Mouse (Mus musculus) embryo, embryonic 9.5 days (tissue): ENCODE results near the gene Ralgapb.
"Not testable (repeated sequence)": the region's sequence is repeated elsewhere in the genome, so short reads cannot be mapped to it uniquely, and the experiment has no call there.

Experiments
- DNase-seq: peaks from one replicate; pipeline ENCODE4 v3.0.0-alpha.2; 2017; ENCODE audit errors: extremely low spot score

Gene Ralgapb

DNA sequence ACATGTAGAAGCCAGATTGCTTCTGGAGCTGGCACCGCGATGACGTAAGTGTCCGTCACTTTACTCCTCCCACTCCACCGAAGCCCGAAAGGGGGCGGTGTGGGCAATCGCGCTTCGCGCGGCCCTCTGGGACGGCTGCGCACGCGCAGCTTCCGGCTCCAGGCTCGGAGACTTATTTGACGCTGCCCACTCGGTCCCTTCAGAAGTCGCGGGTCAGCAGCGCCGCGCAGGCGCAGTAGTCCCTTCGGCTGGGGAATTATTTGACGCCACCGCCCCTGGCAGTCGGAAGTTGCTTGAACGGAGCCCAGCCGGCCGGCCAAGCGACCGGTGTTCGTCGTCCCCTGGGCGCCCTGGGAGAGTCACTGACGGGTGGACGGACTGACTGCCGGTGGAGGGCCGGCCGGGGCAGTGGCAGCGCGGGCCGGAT lies at the start of gene Ralgapb:
Ralgapb (plus strand) TSS at position 254 of the 427 bp plus-strand sequence.
- peak; percentile 98 for DNase-seq

DNA sequence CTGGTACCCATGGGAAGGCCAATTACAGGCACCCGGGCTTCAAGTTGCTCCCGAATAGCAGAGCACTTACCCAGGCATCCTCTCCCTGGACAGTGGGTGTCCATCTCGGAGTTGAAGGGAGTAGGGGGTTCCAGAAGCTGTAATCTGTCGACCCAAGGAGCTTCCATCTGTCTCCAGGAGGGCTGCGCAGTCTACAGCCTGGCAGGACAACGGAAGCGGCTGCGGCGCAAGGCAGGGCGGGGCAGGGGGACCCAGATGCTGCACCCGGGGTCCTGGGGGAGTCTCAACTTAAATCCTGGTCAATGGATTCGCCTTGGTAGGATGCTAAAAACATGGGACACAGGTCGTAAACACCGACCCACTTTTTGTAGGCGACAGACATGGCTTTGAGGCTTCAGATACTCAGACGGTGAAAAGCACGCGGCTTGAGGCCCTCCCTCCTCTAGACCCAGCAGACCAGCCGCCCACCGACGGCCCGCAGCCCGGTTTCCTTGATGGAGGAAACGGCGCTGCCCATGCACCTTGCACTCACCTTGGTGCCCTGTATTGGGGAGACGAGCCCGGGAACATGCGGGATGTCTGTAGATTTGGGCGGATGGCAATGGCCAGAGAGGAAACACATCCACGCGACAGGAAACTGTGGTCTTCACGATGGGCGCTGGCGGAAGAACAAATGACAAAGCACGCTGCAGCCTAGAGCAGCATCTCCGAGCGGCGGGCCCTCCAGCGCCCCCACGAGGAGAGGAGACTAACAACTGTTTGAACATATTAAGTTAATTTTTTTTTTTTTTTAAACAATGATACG lies 48.6 kb upstream of the Ralgapb start:
- peak; percentile 88 for DNase-seq

DNA sequence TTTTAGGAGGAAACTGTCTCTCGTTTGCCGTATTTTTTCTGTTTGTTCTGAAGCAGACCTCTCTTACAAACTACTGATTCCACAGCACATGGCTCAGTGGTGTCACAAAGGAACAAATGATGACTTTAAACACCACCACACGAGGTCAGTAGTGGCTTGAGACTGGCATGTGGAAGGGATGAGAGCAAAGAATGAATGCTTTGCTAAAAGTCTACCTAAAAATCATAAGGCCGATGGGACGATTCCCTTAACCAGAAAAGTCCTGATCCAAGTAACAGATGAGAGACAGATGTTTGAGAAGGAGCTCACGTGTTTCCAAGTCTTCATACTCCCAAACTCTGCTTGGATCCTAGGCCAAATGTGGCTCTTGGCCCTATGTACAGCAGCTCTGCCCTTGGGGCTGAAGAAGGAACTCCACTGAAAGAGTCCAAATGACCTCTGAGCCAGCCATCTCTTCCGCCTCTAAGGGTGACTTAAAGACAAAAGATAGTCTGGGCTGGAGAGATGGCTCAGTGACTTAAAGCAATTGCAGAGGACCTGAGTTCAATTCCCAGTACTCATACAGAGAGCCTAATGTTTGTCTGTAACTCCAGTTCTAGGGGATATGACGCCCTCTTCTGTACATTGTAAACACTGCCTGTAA lies 47.8 kb upstream of the Ralgapb start:
- no peak for DNase-seq

DNA sequence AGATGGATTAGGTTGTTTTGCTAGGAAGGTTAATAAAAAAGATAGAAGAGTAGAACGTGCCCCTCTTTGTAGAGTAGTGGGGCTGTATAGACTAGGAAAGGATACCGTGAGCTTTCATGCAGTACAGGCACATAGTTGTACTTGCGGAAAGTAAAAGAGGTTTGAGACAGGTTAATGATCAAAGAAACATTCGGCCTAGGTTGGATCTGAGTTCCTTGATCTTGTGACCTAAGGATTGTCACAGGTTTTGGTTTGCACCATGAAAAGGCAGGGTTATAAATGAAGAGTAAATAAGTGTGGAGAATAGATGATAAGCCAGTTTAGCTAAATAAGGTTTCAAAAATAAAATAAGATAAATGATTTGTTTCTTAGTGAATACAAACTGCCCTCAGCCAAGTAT lies 45.5 kb upstream of the Ralgapb start:
- DNase-seq = no peak

DNA sequence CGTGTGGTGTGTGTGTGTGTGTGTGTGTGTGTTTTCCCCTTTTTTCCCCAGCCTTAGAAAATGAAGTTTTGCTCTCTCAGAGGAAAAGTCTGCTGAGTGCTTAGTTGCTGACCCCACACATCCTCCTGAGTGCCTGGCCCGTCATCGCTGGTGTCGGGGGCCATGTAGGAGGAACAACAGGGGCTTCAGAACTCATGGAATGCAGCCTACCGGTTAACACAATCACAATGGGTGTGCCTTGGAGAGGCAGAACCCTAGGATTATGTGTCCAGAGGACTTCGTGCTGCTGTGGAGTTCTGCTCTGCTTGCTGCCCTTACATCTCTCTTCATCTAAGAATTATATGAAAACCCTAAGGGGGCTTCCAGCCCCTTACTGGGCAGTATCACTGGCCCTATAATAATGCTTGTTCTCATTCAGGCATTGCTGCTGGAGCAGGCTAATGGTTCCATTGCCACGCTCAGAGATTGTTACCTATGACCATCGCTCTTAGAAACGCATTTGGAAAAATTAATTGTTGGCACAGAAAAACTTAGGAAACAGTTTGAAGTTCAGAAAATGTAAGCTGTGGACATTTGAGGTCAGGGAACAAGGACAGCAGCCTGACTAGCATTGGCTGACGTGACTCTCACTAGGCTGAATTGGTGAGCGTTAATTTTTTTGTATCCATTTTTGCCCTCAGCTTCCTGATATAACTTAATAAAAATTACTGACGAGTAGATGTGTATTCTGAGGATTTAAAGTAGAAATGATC lies 44.4 kb upstream of the Ralgapb start:
- DNase-seq = no peak

DNA sequence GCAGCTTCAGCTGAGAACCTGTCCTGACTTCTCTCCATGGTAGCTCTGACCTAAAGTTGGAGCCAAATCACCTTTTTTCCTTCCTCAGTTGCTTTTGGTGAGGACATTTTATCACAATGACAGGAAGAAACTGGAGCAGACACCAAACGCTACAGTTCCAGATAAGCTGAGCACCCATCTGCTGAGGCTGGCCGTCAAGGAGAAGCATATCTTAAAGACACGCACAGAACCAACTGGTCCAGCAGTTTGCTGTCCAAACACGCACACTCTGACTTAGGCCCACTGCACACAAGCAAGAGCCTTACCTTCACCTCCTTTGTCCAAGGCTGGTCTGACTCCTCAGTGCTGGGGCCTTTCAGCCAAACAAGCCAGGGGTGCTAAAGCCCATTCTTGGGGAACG lies 42.0 kb upstream of the Ralgapb start:
- DNase-seq = no peak

DNA sequence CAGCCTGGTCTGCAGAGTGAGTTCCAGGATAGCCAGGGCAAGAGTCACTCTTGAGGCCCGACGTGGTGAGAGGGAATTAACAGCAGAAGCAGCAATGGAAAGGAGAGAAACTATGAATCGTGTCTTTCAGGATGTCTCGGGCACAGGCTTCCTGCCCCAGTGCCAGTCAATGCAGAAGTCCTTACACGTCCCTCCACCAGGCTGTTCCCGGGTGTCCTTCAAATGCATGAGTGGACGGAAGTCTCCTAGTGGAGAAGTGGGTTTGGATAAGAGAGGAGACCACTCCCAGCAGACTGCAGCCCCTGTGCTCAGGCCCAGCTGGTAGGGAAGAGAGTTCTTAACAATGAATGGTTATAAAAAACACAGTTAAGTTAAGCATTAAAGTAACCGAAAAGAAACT lies 41.3 kb upstream of the Ralgapb start:
- DNase-seq = no peak

DNA sequence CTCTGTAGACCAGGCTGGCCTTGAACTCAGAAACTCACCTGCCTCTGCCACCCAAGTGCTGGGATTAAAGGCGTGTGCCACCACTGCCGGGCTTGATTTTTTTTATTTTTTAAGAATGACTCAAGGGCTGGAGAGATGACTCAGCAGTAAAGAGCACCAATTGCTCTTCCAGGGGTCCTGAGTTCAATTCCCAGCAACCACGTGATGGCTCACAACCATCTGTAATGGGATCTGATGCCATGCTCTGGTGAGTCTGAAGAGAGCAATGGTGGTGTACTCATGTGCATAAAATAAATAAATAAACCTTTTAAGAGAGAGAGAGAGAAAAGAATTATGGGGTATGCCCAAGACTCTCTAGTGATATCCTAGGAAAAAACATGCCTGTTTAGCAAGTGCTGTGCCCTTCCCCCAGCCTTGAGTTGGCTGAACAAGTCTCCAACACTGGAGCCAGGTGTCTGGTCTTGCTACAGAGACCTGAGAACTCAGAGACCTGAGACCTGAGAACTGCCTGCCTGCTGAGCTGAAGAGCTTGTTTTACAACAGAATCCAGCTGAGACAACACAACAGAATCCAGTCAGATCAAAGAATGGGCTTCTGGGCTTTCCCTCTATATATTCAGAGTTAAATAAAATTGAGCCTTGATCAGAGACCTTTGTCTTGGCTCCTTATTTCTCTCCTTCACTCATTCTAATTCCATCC lies 40.0 kb upstream of the Ralgapb start:
- DNase-seq = no peak

DNA sequence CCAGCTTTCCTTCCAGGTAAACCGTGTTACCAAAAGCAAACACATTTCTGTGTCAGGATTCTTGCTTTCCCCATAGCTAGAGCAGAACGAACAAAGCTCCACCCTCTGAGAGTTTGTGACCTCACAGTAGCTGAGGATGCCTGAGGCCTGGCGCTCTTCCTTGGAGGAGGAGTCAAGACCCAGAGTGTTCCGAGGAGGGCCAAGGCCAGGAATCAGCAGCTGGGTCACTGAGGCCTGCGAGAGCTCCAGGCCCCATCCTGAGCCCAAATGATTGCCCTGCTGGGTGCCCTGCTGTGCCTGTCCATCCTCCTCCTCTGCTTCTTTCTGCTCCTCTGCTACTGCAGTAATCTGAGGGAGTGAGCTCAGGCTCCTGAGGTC lies 39.5 kb upstream of the Ralgapb start:
- DNase-seq = no peak

DNA sequence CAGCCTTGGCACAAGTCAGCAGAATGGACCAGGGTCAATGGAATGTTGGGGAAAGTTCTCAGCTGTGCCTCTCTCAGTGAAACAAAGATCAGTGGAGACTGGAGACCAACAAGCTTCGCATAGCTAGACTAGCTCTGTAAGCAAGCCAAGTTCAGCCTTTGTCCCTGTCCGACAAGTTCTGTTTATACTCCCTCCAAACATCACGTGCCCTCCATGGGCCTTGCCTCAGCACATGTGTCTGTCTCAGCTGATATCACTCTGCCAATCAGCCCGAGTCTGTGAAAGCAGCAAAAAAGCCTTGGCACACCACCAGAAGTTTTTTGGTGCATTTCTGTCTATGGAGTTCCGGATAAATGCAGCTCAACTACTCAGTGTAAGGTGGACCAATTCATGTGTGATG lies 36.6 kb upstream of the Ralgapb start:
- no peak for DNase-seq

DNA sequence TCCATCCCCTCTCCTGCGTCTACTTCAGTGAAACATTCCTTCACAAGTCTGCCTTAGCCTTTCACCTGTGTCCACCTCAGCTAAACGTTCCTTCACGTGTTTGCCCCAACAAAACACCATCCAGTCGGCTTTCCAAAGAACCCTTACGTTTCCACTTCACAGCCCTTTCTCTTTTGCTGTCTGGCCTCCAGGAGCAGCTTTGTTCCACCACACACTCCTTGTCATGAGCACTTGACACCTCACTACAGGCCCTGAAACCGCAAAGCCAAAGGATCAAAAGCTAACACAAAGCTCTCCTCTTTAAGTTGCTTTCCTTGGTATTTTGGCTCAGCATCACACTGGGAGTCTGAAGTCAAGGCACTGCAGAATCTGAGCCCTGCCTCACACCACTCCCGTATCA lies 36.1 kb upstream of the Ralgapb start:
- no peak for DNase-seq

DNA sequence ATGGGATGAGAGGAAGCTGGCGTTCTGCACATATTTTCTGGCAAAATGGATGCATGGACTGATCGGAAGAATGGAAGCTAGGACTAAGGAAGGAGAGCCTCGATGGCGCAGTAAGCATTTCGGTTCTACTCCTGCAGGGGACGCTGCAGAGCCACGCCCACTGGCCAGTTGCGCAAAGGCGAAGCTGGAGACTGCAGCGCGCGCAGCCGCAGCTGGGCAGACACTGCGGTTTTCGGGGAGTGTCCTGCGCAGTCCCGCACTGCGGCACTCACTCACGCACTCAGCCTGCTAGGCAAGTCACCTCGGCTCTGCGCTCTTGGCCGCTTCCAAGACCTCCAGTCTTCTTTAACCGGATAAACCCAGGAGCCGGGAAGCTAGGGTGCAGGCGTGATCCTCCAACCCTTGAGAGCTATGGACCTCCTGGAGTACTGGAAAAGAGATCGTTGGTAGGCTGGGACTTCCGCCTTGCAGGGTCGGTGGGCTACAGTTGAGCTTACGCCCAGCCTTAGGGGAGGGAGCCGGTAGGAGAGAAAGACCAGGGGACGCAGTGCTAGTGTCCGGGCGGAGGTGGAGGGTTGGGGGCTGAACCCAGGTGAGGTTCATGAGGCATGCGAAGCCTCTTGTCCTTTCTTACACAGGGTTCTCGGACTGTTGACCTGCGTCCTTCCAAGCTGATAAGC lies 34.1 kb upstream of the Ralgapb start, which contains the start of gene Snhg11:
Snhg11 (plus strand) TSS at position 196 of the 680 bp plus-strand sequence.
- peak; percentile 81 for DNase-seq

DNA sequence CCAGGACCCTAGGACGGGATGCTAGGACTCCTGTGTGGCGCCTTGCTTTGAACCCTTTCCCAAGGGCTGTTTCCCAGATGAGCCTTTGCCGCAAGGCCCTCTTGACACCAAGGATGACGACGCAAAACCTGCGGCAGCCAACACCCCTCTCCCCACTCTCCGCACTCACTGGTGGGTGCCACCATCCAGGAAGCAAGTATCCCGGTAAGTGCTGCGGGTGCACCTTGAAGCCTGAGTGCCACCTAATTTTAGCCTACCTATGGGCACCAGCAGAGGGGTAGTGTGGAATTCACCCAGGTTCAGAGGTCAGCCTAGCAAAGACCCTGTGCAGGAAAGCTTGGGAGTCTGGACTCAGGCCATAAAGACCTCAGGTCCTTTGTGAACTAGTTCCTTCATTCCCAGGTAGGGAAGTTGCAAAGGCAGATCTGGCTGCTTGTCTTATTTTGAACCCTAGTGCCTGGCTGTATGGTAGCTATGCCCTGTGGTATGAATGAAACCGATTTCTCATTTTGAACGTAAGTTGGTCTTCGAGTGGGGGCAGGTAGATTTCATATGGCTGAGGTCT lies 33.4 kb upstream of the Ralgapb start:
- no peak for DNase-seq

DNA sequence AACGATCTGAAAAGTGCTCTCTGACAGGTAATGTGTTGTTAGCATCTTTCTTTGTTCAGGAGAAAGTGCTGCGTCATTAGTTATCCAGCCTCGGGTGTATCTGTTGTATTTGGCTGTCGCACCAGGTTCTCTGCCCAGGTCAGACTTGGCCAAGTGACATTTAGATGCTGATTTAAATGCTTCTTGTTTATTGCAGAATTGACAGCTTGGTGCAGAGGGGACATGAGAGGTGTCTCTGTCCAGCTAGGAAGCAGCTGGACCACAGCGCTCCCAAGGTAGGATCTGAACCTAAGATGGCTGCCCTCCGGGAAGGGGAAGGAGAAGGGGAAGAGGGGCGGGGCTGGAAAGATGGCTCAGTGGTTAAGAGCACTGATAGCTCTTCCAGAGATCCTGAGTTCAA lies 32.9 kb upstream of the Ralgapb start:
- DNase-seq = no peak

DNA sequence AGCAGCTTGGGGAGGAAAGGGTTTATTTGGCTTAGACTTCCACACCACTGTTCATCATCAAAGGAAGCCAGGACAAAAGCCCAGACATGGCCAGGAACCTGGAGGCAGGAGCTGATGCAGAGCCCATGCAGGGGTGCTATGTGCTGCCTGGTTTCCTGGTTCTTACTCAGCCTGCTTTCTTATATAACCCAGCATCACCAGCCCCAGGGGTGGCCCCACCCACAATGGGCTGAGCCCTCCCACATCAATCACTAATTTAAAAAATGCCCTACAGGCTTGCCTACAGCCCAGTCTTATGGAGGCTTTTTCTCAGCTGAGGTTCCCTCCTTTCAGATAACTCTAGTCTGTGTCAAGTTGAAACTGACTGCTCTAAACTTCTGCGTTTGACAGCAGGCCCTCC lies 31.8 kb upstream of the Ralgapb start:
- DNase-seq = no peak

DNA sequence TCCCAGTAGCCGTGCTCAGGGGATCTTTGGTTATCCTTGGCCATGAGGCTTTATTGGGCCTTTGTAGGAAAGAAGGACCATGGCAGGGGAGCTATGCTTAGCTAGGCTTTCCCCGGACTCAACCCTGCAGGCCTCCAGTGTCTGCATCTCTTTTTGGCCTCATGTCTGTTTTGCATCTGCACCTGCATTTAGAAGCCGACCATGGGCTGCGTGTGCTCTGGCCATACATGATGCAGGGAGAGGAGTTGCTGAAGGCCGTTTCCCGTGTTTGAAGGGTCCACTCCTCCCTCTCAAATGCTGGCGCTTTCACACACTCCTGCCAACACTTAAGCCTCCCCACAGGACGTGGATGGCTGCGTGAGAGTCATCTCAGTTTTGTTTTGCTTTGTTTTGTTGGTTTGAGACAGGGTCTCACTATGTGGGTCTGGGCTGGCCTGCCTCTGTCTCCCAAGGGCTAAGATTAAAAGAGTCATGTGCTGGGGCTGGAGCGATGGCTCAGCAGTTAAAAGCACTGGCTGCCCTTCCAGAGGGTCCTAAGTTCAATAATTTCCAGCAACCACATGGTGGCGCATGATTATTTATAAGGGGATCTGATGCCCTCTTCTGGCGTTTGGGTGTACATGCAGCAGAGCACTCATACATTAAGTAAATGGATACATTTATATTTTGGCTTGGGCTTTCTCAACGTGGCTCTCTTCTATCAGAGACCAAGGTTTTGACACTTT lies 30.1 kb upstream of the Ralgapb start:
- DNase-seq = peak; percentile 71

DNA sequence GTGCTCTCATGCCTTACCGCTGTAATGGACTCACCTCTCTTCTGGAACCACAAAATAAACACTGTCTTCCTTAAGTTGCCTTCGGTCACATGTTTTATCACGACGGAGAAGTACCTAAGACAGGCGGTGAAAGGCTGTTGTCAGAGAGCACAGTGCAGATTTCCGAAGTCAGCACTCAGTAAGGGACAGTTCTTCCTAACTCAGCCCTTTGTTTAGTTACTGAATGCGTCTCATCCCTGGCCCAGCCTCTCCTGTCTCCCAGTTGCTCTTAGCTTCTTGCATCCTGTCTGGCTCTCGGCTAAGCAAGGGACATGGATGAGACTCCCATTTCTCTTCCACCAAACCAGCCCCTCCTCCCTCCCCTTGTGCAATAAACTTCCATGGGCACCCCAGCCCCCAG lies 23.6 kb upstream of the Ralgapb start:
- no peak for DNase-seq

DNA sequence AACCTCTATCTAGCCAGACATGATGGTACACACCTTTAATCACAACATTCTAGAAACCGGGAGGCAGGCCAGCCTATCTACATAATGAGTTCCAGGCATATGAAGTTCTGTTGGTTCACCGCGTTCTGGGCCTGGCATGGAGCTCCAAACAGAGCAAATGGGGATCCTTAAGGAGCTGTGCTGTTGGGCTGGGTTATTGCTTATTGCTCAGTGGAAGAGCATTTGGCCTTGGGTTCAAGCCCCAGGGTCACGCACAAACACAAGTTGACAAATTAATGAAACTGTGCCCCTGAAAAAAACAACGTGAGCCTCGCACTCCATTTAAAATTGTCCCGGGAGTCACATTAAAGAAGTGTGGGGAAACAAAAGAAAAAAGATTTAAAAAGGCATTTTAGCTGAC lies 20.2 kb upstream of the Ralgapb start:
- no peak for DNase-seq

DNA sequence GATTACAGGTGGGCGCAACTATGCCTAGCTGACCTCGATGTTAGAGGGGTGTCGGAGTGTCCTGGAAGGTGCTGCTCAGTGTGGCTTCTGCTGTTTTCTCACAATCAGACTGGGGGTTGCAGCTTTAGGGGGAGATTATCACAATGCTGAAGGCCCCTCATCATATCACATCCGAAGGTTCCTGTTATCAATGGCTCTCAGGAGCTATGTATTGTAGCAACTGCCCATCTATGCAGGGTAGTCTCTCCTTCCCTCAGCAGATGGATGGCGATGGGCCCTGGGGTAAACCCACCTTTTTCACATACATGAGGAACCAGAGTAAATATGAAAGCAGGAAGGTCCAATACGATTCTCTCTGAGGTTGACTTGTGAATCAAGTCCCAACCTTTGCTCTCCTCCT lies 13.3 kb upstream of the Ralgapb start:
- no peak for DNase-seq

DNA sequence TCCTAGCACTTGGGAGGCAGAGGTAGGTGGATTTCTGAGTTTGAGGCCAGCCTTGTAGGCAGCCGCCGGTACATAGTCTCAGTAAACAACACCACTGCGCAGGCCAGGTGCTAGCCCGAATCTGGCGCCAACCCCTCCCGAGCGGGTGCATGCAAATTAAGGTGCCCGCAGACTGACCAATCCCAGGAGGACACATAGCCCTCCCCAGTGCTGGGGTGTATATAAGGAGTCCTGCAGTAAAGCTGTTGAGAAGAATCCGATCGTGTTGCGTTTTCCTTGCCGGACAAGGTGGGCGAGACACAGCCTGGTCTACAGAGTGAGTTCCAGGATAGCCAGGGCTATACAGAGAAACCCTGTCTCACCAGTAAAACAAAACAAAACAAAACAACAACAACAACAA lies 12.5 kb upstream of the Ralgapb start:
- DNase-seq = not testable (repeated sequence)

DNA sequence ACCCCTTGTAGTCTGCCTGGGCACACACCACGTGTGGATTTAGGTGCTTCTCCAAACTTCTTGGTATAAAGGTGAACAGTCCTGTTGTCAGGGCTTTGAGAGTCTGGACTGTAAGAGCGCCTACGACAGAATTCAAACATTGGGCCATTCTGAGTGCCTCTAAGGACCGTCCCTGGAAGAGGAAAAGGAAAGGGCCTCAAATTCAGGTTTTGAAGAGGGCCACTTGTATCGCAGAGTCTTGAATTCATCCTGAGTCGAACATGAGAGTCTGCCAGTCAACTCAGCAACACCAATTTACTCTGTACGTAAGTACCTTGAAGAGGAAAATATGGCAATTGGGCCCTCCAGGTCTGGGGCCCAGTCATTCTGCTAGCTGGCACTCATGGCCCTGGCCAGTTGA lies 6.7 kb upstream of the Ralgapb start:
- no peak for DNase-seq
